Mouse (Mus musculus) right cerebral cortex, adult 2 months (tissue): ENCODE data around the gene Gm49361.

Experiments used
- DNase-seq, 2 experiments: peaks; one replicate each; pipeline ENCODE4 v3.0.0; 2021 to 2022; ENCODE audit warnings: low spot score in 2 of 2

Gm49361 gene

GRCm38 (mm10) chr14:57621699-57622098 is 124.2 kb downstream of the Gm49361 start:
- no peak for DNase-seq

GRCm38 (mm10) chr14:57620598-57621236 is 125.2 kb downstream of the Gm49361 start:
- DNase-seq: no peak

GRCm38 (mm10) chr14:57619487-57619886 is 126.4 kb downstream of the Gm49361 start:
- peak in 1 of 2 experiments; percentile 25 for DNase-seq

GRCm38 (mm10) chr14:57617675-57618074 is 128.2 kb downstream of the Gm49361 start:
- no peak for DNase-seq

- no peak for DNase-seq
These were observed 129.5 kb downstream of the Gm49361 start for GRCm38 (mm10) chr14:57616339-57616965.

GRCm38 (mm10) chr14:57615828-57616227 is 130.1 kb downstream of the Gm49361 start:
- DNase-seq: no peak

GRCm38 (mm10) chr14:57611034-57611433 is 134.9 kb downstream of the Gm49361 start:
- no peak for DNase-seq

GRCm38 (mm10) chr14:57609816-57610329 is 136.0 kb downstream of the Gm49361 start:
- DNase-seq: no peak

GRCm38 (mm10) chr14:57607500-57607899 is 138.4 kb downstream of the Gm49361 start:
- peak; percentile 84 for DNase-seq

GRCm38 (mm10) chr14:57606663-57607365 is 139.1 kb downstream of the Gm49361 start:
- no peak for DNase-seq

- no peak for DNase-seq
These were observed 152.6 kb downstream of the Gm49361 start for GRCm38 (mm10) chr14:57593279-57593678.
